Mouse (Mus musculus) midbrain, embryonic 13.5 days (tissue): ENCODE data around the gene Fcna. TPM values are rescaled to one million over a fixed set of nuclear protein-coding genes. Genes with fewer than 3 reads are reported as not detected.

Experiments
- ATAC-seq: fragments of 200-750 bp; cut with Nextera tagmentation; 2 replicates; pipeline ENCODE4 v1.8.0; 2017; ENCODE audit warnings: mild to moderate bottlenecking, moderate TSS enrichment, moderate library complexity
- H3K27ac ChIP-seq: fragments of 300-500 bp; sonication (generic); 2 replicates; pipeline ENCODE4 v1.5.1; 2015; ENCODE audit warnings: inconsistent platforms, mild to moderate bottlenecking, moderate library complexity
- H3K27me3 ChIP-seq: fragments of 300-500 bp; sonication (generic); 2 replicates; pipeline ENCODE4 v1.6.1; 2015; ENCODE audit warnings: mild to moderate bottlenecking, inconsistent platforms
- H3K36me3 ChIP-seq: fragments of 300-500 bp; sonication (generic); 2 replicates; pipeline ENCODE4 v1.6.1; 2015; ENCODE audit warnings: mild to moderate bottlenecking, inconsistent platforms
- H3K4me1 ChIP-seq: fragments of 300-500 bp; sonication (generic); replicated peaks from 2 replicates; pipeline ENCODE4 v1.6.1; 2015; ENCODE audit warnings: inconsistent platforms
- H3K4me2 ChIP-seq: fragments of 300-500 bp; sonication (generic); replicated peaks from 2 replicates; pipeline ENCODE4 v1.6.1; 2015; ENCODE audit warnings: moderate library complexity, mild to moderate bottlenecking, inconsistent platforms
- H3K4me3 ChIP-seq: fragments of 300-500 bp; sonication (generic); replicated peaks from 2 replicates; pipeline ENCODE4 v1.5.1; 2015; ENCODE audit warnings: mild to moderate bottlenecking, inconsistent platforms
- H3K9ac ChIP-seq: fragments of 300-500 bp; sonication (generic); replicated peaks from 2 replicates; pipeline ENCODE4 v1.6.1; 2015; ENCODE audit warnings: mild to moderate bottlenecking, inconsistent platforms
- H3K9me3 ChIP-seq: fragments of 300-500 bp; sonication (generic); 2 replicates; pipeline ENCODE4 v1.6.1; 2016; ENCODE audit warnings: mild to moderate bottlenecking, inconsistent platforms
- WGBS: fragments of 180-500 bp; shearing (Covaris S2); methylation state at CpG from one replicate; pipeline ENCODE4 v1.1.7; 2015; 5-methylcytosine and 5-hydroxymethylcytosine counted together
- polyA plus RNA-seq: library from polyadenylated mRNA; unstranded; fragments of >200 nt; fragmentation: Nextera tagmentation; extraction: Ambion mirVana; gene quantifications from 2 replicates; pipeline ENCODE4 v1.2.1, GENCODE M21; 2015

Fcna gene
- 1.1 and 1.8 TPM in 2 replicates for polyA plus RNA-seq

GRCm38 (mm10) chr2:25627811-25628210 lies at the start of gene Fcna:
Gene Fcna (minus strand): TSS chr2:25628030.
- Histone ChIP-seq H3K27ac (no peak within 1 kb of the TSS), H3K36me3 (no peaks in the 10 kb centered on the region), H3K9ac (no peak within 1 kb of the TSS), H3K27me3 (peaks cover 8% of the 10 kb centered on the region; the same call in 1 of the 2 replicates), H3K4me1 (no peaks in the 10 kb centered on the region), H3K9me3 (no peaks in the 10 kb centered on the region), H3K4me3 (no peak within 1 kb of the TSS), H3K4me2 (no peak within 1 kb of the TSS)
- WGBS, result 86% methylated on average over 6 of the region's 6 CpGs
- no peak for ATAC-seq

- 93% methylated on average over 3 of the region's 3 CpGs for WGBS
- H3K36me3 ChIP-seq, result no peaks in the 10 kb centered on the region
- no peak within 1 kb of the TSS for H3K4me2 ChIP-seq
These were observed 48.7 kb upstream of the Fcna start, which contains the start of gene Lcn6 for GRCm38 (mm10) chr2:25676486-25676885. Gene Lcn6 (plus strand): TSS chr2:25676786.

GRCm38 (mm10) chr2:25666516-25666915 lies 38.7 kb upstream of the Fcna start:
- Histone ChIP-seq H3K9me3 (no peaks in the 10 kb centered on the region), H3K36me3 (no peaks in the 10 kb centered on the region), H3K4me1 (no peaks in the 10 kb centered on the region), H3K27ac (no peak overlapping the region), H3K4me3 (no peak overlapping the region), H3K9ac (no peak overlapping the region), H3K27me3 (no peaks in the 10 kb centered on the region), H3K4me2 (no peak overlapping the region)
- 71% methylated on average over 1 of the region's 1 CpGs for WGBS
- no peak for ATAC-seq

More at GRCm38 (mm10) chr2:25676486-25676885, 48.7 kb upstream of the Fcna start, which contains the start of gene Lcn6:
- H3K9ac ChIP-seq, result no peak within 1 kb of the TSS
- no peak within 1 kb of the TSS for H3K27ac ChIP-seq
- no peaks in the 10 kb centered on the region for H3K4me1 ChIP-seq
- no peak for ATAC-seq
- no peaks in the 10 kb centered on the region for H3K27me3 ChIP-seq
- H3K9me3 ChIP-seq, result no peaks in the 10 kb centered on the region
- H3K4me3 ChIP-seq, result no peak within 1 kb of the TSS

DNA sequence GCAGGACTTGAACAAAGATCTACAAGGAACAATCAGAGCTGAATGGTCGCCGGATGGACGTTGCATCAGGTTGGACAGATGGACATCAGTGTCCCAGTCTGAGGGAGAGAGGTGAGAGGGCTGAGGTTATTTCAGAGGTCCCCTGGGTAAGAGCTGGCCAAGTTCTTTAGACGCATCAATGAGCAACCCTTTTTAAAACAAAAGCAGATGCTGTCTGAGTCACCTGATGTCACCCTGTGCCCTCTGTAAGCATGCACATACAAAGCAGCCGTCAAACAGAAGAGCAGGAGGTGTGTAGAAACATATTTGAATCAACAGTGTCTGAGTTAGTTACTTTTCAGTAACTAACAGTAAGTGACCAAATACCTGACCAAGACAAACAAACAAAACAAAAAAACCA lies 36.3 kb upstream of the Fcna start:
- H3K4me1 ChIP-seq, result no peaks in the 10 kb centered on the region
- no peak overlapping the region for H3K9ac ChIP-seq
- H3K36me3 ChIP-seq, result no peaks in the 10 kb centered on the region
- no peaks in the 10 kb centered on the region for H3K27me3 ChIP-seq
- WGBS, result 83% methylated on average over 5 of the region's 5 CpGs
- no peak overlapping the region for H3K4me3 ChIP-seq
- ATAC-seq, result no peak
- no peak overlapping the region for H3K27ac ChIP-seq
- H3K4me2 ChIP-seq, result no peak overlapping the region
- H3K9me3 ChIP-seq, result no peaks in the 10 kb centered on the region

DNA sequence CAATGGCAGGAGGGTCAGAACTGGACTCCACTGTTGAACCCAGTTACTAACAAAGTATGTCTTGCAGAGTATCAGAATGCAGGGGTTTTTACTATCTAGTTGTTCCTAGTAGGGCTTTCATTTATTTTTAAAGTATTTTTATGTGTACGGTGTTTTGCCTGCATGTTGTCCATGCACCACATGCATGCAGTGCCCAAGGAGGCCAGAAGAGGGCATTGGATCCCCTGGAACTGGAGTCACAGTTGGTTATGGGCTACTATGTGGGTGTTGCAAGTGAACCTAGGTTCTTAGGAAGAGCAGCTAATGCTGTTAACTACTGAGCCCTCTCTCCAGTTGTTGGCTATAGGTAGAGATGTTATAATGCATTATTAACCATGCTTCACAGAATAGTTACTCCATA lies 35.7 kb upstream of the Fcna start:
- H3K9ac ChIP-seq, result no peak overlapping the region
- 76% methylated on average over 1 of the region's 1 CpGs for WGBS
- no peak for ATAC-seq
- no peaks in the 10 kb centered on the region for H3K36me3 ChIP-seq
- no peak overlapping the region for H3K4me2 ChIP-seq
- H3K4me1 ChIP-seq, result no peaks in the 10 kb centered on the region
- no peak overlapping the region for H3K27ac ChIP-seq
- no peaks in the 10 kb centered on the region for H3K9me3 ChIP-seq
- H3K4me3 ChIP-seq, result no peak overlapping the region
- H3K27me3 ChIP-seq, result no peaks in the 10 kb centered on the region

DNA sequence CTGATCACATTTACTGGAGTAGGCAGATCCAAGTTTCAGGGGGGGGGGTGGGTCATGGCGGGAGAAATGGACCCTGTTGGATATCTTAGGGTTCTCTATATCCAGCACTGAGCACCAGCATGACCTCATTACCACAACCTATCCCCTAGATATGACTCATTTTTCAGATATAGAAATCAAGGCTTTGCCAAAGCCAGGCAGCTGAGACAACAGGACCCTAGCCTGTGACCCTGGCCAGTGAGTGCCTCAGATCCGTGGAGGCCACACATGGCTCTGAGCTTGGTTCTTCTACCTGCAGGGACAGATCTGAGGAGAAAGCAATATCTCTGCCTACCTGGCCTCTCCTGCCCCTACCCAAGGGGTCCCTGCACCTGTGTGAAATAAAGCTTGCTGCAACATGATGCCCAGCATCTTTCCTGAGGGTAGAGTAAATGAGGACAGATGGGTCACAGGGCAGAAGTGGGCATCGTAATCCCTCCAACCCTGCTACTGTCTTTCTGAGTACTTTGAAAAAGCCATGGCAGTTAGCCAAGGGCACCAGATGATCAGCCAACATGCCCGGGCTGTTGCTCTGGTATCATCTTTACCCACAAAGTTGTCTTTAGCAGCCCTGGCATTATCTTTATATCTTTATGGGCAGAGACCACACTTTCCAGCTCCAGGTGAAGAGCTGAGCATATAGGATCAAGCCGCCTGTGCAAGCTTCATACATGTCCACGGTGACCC lies 33.6 kb upstream of the Fcna start:
- WGBS, result 85% methylated on average over 6 of the region's 6 CpGs
- Histone ChIP-seq H3K4me3 (no peak overlapping the region), H3K9ac (no peak overlapping the region), H3K27ac (no peak overlapping the region), H3K9me3 (no peaks in the 10 kb centered on the region), H3K4me2 (no peak overlapping the region), H3K36me3 (no peaks in the 10 kb centered on the region), H3K4me1 (no peaks in the 10 kb centered on the region), H3K27me3 (no peaks in the 10 kb centered on the region)
- no peak for ATAC-seq

DNA sequence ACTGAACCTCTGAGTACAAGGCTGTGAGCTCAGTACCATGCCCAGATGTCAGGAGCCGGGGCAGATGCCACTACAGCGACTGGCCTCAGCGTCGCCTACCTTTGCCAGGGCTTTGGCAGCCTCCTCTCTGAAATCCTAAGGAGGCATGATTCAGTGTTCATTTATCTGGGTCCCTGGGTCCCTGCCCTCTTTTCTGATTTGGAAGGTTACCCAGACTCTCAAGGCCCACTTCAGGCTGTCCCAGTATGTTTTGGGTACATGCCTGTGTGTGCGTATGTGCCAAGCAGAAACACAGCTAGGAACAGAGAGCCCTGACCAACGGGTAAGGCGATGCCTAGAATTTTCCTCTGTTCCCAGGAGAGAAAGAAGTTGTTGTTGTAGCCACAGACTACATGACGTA lies 32.4 kb upstream of the Fcna start:
- H3K9ac ChIP-seq, result no peak overlapping the region
- no peak overlapping the region for H3K4me2 ChIP-seq
- H3K36me3 ChIP-seq, result no peaks in the 10 kb centered on the region
- no peaks in the 10 kb centered on the region for H3K9me3 ChIP-seq
- H3K27ac ChIP-seq, result no peak overlapping the region
- H3K4me3 ChIP-seq, result no peak overlapping the region
- 90% methylated on average over 8 of the region's 8 CpGs for WGBS
- H3K27me3 ChIP-seq, result no peaks in the 10 kb centered on the region
- no peaks in the 10 kb centered on the region for H3K4me1 ChIP-seq
- ATAC-seq, result no peak

DNA sequence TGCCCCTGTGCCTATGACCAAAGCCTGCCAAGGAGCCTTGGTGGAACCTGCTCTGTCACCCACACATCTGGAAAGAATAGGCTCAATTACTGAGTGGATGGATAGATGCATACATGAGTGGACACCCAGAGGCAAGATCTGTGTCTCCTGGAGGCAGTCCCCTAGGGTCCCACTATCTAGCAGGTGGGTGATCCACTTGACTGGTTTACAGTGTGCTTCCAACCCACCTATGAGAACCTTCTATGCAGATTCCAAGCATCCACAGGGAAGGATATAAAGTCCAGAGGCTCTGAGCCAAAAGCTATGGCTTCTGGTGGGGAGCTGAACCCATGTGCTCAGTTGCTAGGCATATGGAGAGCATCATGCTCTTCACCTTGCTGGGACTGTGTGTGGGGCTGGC lies 29.8 kb upstream of the Fcna start, which contains the start of gene Lcn5:
Gene Lcn5, plus strand, starts transcription at position 301 of the 400 bp plus-strand sequence.
- H3K4me2 ChIP-seq, result no peak within 1 kb of the TSS
- H3K4me1 ChIP-seq, result no peaks in the 10 kb centered on the region
- H3K27ac ChIP-seq, result no peak within 1 kb of the TSS
- no peaks in the 10 kb centered on the region for H3K9me3 ChIP-seq
- H3K4me3 ChIP-seq, result no peak within 1 kb of the TSS
- H3K9ac ChIP-seq, result no peak within 1 kb of the TSS
- no peak for ATAC-seq
- no peaks in the 10 kb centered on the region for H3K27me3 ChIP-seq
- H3K36me3 ChIP-seq, result no peaks in the 10 kb centered on the region

DNA sequence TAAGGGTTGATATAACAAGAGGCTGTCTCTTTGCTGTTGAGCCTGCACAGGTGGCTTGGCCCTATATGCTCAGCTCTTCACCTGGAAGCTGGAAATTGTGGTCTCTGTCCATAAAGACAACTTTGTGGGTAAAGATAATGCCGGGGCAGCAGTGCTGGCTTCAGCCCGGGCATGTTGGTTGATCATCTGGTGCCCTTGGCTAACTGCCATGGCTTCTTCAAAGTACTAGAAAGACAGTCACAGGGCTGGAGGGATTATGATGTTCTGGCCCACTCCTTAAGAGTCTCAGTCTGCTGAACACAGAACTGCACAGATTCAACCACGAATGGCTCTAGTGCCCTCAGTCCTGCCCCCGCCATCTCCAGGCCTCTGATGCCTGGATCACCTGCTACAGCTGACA lies 29.4 kb upstream of the Fcna start:
- Histone ChIP-seq H3K4me2 (no peak overlapping the region), H3K9ac (no peak overlapping the region), H3K4me3 (no peak overlapping the region), H3K27ac (no peak overlapping the region), H3K27me3 (no peaks in the 10 kb centered on the region), H3K4me1 (no peaks in the 10 kb centered on the region), H3K9me3 (no peaks in the 10 kb centered on the region), H3K36me3 (no peaks in the 10 kb centered on the region)
- WGBS, result 91% methylated on average over 4 of the region's 4 CpGs
- no peak for ATAC-seq

DNA sequence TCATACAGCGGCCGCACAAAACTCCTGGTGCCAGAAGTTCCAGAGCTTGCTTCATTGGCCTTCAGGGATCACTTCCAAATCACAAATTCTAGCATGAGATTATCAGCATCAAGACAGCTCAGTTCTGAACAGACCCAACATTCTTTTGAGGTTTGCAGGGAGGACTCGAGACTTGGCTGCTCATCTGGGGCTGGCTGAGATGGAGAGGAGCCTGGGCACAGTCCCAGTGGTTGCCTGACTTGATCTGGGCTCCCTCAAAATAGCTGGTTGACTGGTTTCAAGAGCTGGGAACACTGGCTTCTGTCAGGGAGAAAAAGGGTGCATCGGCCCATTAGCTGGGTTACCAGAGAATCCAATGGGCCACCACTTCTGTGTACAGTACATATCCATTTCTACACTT lies 28.9 kb upstream of the Fcna start:
- Histone ChIP-seq H3K27me3 (no peaks in the 10 kb centered on the region), H3K4me2 (no peak overlapping the region), H3K27ac (no peak overlapping the region), H3K36me3 (no peaks in the 10 kb centered on the region), H3K9me3 (no peaks in the 10 kb centered on the region), H3K4me3 (no peak overlapping the region), H3K4me1 (no peaks in the 10 kb centered on the region), H3K9ac (no peak overlapping the region)
- WGBS, result 85% methylated on average over 4 of the region's 4 CpGs
- no peak for ATAC-seq

DNA sequence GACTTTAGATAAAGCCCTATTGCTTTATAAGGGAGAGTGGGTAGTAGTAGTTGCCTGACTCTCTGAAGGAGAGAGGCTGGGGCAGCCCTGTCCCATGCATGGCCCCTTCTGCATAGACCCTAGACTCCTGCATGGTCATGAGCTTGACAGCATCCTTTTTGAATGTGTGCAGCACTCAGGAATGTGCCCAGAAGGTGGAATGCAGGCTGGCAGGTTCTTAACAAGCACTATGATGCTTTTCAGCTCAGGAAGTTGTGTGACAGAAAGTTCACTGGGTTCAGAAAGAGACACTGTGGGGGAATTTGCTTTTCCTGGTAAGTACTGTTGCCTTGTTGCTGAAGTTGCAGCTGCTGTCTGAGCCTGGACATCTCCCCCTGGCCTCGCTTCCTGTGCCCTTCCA lies 26.7 kb upstream of the Fcna start:
- 68% methylated on average over 1 of the region's 1 CpGs for WGBS
- Histone ChIP-seq H3K4me2 (no peak overlapping the region), H3K27me3 (no peaks in the 10 kb centered on the region), H3K9ac (no peak overlapping the region), H3K27ac (no peak overlapping the region), H3K4me1 (no peaks in the 10 kb centered on the region), H3K4me3 (no peak overlapping the region), H3K36me3 (no peaks in the 10 kb centered on the region), H3K9me3 (no peaks in the 10 kb centered on the region)
- ATAC-seq, result no peak

DNA sequence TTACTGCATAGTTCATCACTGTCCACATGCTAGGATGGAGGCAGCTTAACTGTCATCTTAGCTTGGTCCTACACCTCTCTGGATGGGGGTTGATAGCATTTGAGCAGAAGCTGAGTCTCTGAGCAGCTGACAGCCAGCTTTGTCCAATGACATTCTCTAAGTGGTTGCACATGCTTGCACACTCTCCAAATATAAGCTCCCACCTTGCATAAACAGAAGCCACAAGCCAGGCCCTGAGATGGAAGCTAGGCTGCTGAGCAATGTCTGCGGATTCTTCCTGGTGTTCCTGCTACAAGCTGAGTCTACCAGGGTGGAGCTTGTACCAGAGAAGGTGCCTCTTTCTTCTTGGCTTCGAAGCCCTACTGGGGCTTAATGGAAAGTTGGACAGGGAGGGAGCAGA lies 25.1 kb upstream of the Fcna start, which contains the start of gene Lcn8:
Gene Lcn8, plus strand, starts transcription at position 219 of the 400 bp plus-strand sequence.
- 76% methylated on average over 2 of the region's 2 CpGs for WGBS
- H3K36me3 ChIP-seq, result no peaks in the 10 kb centered on the region
- no peaks in the 10 kb centered on the region for H3K27me3 ChIP-seq
- H3K27ac ChIP-seq, result no peak within 1 kb of the TSS
- no peaks in the 10 kb centered on the region for H3K9me3 ChIP-seq
- no peak within 1 kb of the TSS for H3K4me3 ChIP-seq
- H3K4me1 ChIP-seq, result no peaks in the 10 kb centered on the region
- H3K9ac ChIP-seq, result no peak within 1 kb of the TSS
- no peak within 1 kb of the TSS for H3K4me2 ChIP-seq
- ATAC-seq, result no peak

DNA sequence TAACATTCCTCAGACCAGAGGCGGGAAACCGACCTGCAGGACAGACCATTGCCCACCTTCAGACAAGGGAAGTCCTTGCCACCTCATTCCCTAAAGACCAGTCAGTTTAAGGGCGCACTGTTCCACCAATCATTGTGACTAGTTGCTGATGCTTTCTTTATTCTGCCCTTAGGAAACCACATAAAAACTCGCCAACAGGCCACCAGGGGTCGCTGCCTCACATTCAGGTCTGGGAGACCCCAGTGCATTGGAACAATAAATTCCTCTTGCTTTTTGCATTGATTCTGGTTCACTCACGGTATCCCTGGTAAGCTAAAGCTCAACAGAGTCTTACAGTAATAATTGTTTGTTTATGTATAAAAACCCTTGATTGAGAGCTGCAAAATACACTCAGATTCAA lies 12.1 kb upstream of the Fcna start:
- 24% methylated on average over 6 of the region's 6 CpGs for WGBS
- ATAC-seq, result no peak
- H3K4me2 ChIP-seq, result no peak overlapping the region

More for the DNA sequence above, 12.1 kb upstream of the Fcna start:
- Histone ChIP-seq H3K9ac (no peak overlapping the region), H3K27ac (no peak overlapping the region), H3K4me1 (no peaks in the 10 kb centered on the region), H3K36me3 (no peaks in the 10 kb centered on the region), H3K4me3 (no peak overlapping the region), H3K27me3 (no peaks in the 10 kb centered on the region), H3K9me3 (no peaks in the 10 kb centered on the region)
